Mouse (Mus musculus) C2C12 (cell line): ENCODE measurements around the gene Gm4756.

ENCODE experiments used
- CEBPB ChIP-seq: IDR thresholded peaks from one replicate; pipeline ENCODE4 v1.6.1; 2011; ENCODE audit warnings: low read depth, mild to moderate bottlenecking, control low read depth, moderate library complexity
- CTCF ChIP-seq: IDR thresholded peaks from one replicate; pipeline ENCODE4 v1.5.1; 2011; ENCODE audit not compliant: control insufficient read depth, insufficient read depth, insufficient read length
- MAX ChIP-seq: IDR thresholded peaks from one replicate; pipeline ENCODE4 v1.6.1; 2011; ENCODE audit warnings: mild to moderate bottlenecking, control low read depth
- MYOD1 ChIP-seq: IDR thresholded peaks from one replicate; pipeline ENCODE4 v1.6.1; 2011; ENCODE audit warnings: low read depth; ENCODE audit not compliant: control insufficient read depth, insufficient read length
- MYOG ChIP-seq: IDR thresholded peaks from one replicate; pipeline ENCODE4 v1.6.1; 2011; ENCODE audit not compliant: control insufficient read depth, insufficient read length; ENCODE audit errors: extremely low read depth
- USF1 ChIP-seq: IDR thresholded peaks from one replicate; pipeline ENCODE4 v1.6.1; 2011; ENCODE audit warnings: low read depth, mild to moderate bottlenecking, control low read depth, moderate library complexity

DNA sequence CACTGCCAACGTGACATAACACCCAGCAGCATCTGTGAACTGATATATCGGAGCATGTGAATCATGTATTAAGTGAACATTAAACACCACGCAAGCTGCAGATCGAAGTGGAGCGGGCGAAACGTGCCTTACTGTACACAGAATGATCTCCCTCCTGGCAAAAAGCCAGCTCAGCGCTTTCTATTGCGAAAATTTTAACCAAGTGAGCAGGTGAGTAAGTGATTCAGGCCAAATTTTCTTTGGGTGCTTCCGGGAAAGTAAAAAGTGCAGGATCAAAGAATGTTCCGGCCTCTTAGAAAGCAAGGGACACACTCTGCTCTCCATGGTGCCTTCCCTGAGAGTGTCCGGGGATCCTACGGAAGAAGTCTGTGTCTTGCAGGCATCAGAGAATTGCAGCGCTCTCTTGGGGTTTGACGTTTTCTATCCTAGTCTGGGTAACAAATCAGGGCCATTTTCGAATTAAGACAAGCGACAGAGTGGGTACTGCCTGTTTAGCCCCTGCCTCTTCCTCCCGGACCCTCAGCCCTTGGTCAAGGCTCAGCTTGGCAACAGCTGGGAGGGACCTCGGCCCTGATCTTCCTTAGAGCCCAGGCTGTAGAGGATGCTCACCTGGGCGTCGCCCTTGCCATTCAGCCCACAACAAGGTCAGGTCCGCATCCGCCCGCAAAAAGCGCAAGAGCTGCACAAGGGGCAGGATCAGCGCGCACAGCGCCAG, 14.7 kb upstream of the Gm4756 start:
- no peak for TF ChIP-seq USF1
- TF ChIP-seq CTCF, result no peak
- peak; percentile 29 for TF ChIP-seq CEBPB
- no peak for TF ChIP-seq MYOD1
- TF ChIP-seq MAX, result no peak
- TF ChIP-seq MYOG, result no peak
